Mouse (Mus musculus): Measurements from ENCODE around the gene Pacs2. TPM values are rescaled to one million over a fixed set of nuclear protein-coding genes. Genes with fewer than 3 reads are reported as not detected.

Pacs2 gene
- 100 to 1,000 TPM; 129 to 132 TPM for total RNA-seq (2021)
- long read RNA-seq, full-length matches to known transcripts, result 7 of 31 reads
- long read RNA-seq, partial matches to known transcripts, result 7 of 31 reads
- long read RNA-seq, other reads (novel, unspliced or antisense), result 17 of 31 reads

- peak; percentile 87 to 95 for DNase-seq (ENCODE audit: low spot score in 2 of 2)
Observed at GRCm38 (mm10) chr12:113013604-113014558, at the start of gene Pacs2. Gene Pacs2 (plus strand): TSS chr12:113014508.

GRCm38 (mm10) chr12:112965783-112966182 is 48.5 kb upstream of the Pacs2 start:
- peak in 1 of 2 experiments; percentile 14 for DNase-seq (ENCODE audit: low spot score in 2 of 2)

- no peak for DNase-seq (ENCODE audit: low spot score in 2 of 2)
Observed at GRCm38 (mm10) chr12:112968943-112969342, 45.4 kb upstream of the Pacs2 start.

- DNase-seq (ENCODE audit: low spot score in 2 of 2), result no peak
Observed at GRCm38 (mm10) chr12:112969616-112970015, 44.7 kb upstream of the Pacs2 start.

- DNase-seq (ENCODE audit: low spot score in 2 of 2), result no peak
Observed at GRCm38 (mm10) chr12:112974736-112975135, 39.6 kb upstream of the Pacs2 start.

- peak; percentile 86 to 90 for DNase-seq (ENCODE audit: low spot score in 2 of 2)
Observed at GRCm38 (mm10) chr12:112976371-112977073, 37.8 kb upstream of the Pacs2 start, which contains the start of gene Btbd6. Gene Btbd6 (plus strand): TSS chr12:112976482.

GRCm38 (mm10) chr12:112977156-112977555 is 37.2 kb upstream of the Pacs2 start:
- DNase-seq (ENCODE audit: low spot score in 2 of 2), result no peak

- no peak for DNase-seq (ENCODE audit: low spot score in 2 of 2)
Observed at GRCm38 (mm10) chr12:112982031-112982430, 32.3 kb upstream of the Pacs2 start.

GRCm38 (mm10) chr12:112985346-112985745 is 29.0 kb upstream of the Pacs2 start:
- DNase-seq (ENCODE audit: low spot score in 2 of 2), result no peak

- DNase-seq (ENCODE audit: low spot score in 2 of 2), result peak in 1 of 2 experiments; percentile 30
Observed at GRCm38 (mm10) chr12:112987877-112988276, 26.4 kb upstream of the Pacs2 start.

- DNase-seq (ENCODE audit: low spot score in 2 of 2), result no peak
Observed at GRCm38 (mm10) chr12:112990706-112991405, 23.5 kb upstream of the Pacs2 start.

- DNase-seq (ENCODE audit: low spot score in 2 of 2), result no peak
Observed at GRCm38 (mm10) chr12:112991444-112991843, 22.9 kb upstream of the Pacs2 start.

GRCm38 (mm10) chr12:112994153-112994552 is 20.2 kb upstream of the Pacs2 start:
- DNase-seq (ENCODE audit: low spot score in 2 of 2), result no peak

GRCm38 (mm10) chr12:112999569-113000293 is 14.6 kb upstream of the Pacs2 start:
- DNase-seq (ENCODE audit: low spot score in 2 of 2), result no peak

- DNase-seq (ENCODE audit: low spot score in 2 of 2), result peak; percentile 91 to 95
Observed at GRCm38 (mm10) chr12:113000294-113001132, 13.8 kb upstream of the Pacs2 start, which contains the start of gene Brf1. Gene Brf1 (minus strand): TSS chr12:113000704.

- DNase-seq (ENCODE audit: low spot score in 2 of 2), result no peak
Observed at GRCm38 (mm10) chr12:113001133-113001474, 13.2 kb upstream of the Pacs2 start.

- no peak for DNase-seq (ENCODE audit: low spot score in 2 of 2)
Observed at GRCm38 (mm10) chr12:113002667-113003066, 11.6 kb upstream of the Pacs2 start.

- no peak for DNase-seq (ENCODE audit: low spot score in 2 of 2)
Observed at GRCm38 (mm10) chr12:113004011-113004410, 10.3 kb upstream of the Pacs2 start.

GRCm38 (mm10) chr12:113004993-113005392 is 9.3 kb upstream of the Pacs2 start:
- DNase-seq (ENCODE audit: low spot score in 2 of 2), result peak; percentile 51 to 70
